Mouse (Mus musculus) retina, adult 2 months (tissue): Measurements from ENCODE around the gene Hs6st1.
A peak's percentile ranks its signal among the peaks of the same experiment; 100 is the strongest.

Experiments
- DNase-seq: peaks from one replicate; pipeline ENCODE4 v3.0.0-alpha.2; 2012; ENCODE audit warnings: low read depth, low spot score

The Hs6st1 gene

GRCm38 (mm10) chr1:36064861-36065760 is 3.1 kb upstream of the Hs6st1 start:
- DNase-seq: peak; percentile 68

DNA sequence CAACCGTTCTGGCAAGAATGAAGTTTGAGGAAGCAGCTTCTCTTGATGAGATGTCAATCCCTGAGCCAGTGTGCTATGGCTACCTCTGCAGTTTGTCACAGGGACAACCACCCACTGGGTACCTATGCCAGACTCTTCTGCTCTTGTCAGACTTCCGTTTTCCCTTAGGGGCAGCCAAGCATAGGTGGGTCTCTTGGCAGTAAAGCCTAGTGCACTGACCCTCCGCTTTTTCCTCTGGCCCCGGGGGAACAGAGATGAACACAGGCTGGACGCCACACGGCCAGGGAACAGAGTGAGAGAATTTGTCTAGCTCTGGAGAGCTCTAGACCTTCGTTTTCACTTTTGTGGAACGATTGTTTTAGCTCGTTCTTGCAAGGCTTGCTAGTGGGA is 2.4 kb upstream of the Hs6st1 start:
- no peak for DNase-seq

DNA sequence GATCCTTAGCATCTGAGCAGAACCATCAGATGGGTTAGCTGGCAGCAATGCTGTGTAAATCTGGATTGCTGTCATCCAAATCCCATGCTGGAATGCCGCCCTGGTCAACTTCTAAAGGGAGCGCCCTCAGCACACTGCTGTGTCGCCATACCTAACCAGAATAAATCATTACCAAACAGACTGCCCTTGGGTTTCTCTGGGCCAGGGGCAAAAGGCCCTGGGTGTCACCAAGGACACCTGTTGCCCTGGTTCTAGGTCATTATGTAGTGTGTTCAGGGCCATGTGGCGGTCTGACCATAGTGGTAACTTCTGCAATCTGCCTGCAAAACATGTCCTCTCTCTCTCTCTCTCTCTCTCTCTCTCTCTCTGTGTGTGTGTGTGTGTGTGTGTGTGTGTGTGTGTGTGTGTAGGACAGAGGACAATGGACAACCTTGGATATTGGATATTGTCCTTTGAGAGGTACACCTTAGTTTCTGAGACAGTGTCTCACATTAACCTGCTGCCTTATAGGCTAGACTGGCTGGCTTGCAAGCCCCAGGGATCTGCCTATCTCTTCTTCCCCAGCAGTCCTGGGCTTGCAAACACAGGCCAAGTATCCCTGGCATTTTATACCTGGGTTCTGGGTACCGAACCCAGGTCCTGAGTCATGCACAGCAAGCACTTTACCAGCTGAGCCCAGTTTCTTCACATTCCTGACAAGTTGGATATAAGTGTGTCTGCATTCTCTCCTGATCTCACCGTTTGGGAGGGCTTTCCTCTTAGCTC is 1.8 kb upstream of the Hs6st1 start:
- DNase-seq: no peak

GRCm38 (mm10) chr1:36067201-36067600 is 999 bp upstream of the Hs6st1 start:
- DNase-seq: no peak

DNA sequence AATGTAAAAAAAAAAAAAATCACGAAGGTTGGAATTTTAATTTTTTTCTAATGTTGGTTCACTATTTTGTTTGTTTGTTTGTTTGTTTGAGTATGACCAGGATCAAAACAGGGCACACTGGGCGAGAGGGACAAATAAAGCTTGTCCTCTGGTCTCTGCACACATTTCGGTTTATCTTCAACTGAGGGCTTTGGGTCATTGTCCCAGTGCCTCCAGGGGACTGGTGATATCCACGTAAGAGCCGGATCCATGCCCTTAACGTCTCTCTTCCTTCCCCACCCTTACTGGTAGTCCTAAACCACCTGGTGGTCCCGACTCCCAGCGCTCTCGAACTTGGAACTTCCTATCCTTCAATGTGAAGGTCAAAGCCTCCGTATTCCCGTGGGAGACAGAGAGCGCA is 589 bp upstream of the Hs6st1 start:
- DNase-seq: no peak

GRCm38 (mm10) chr1:36068531-36069120 is 426 bp downstream of the Hs6st1 start:
- DNase-seq: no peak

- DNase-seq: no peak
Measured at GRCm38 (mm10) chr1:36069291-36069771, 1.1 kb downstream of the Hs6st1 start.

GRCm38 (mm10) chr1:36070190-36070589 is 2.0 kb downstream of the Hs6st1 start:
- no peak for DNase-seq

GRCm38 (mm10) chr1:36070740-36071139 is 2.5 kb downstream of the Hs6st1 start:
- DNase-seq: no peak

- no peak for DNase-seq
Measured at GRCm38 (mm10) chr1:36071176-36071575, 3.0 kb downstream of the Hs6st1 start.

DNA sequence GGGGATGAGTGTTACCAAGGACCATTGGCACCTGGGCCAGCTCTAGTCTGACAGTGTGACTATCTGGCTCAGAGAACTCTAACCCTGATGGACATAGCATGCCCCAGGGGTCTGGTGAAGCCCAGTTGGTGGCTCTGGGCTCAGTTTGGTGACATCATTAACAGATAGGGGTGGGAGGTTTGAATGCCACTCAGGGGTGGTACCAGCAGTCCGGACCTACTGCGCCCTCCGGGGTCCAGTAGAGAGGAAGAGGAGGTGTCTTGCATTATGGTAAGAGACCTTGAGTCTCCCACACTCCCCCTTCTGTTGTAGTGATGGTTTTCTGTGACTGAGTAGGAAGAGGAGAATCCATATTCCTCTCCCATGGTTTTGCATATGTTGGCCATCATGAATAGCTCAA is 3.4 kb downstream of the Hs6st1 start:
- no peak for DNase-seq

- DNase-seq: no peak
Measured at GRCm38 (mm10) chr1:36072588-36073556, 4.7 kb downstream of the Hs6st1 start.

- no peak for DNase-seq
Measured at GRCm38 (mm10) chr1:36073566-36073965, 5.4 kb downstream of the Hs6st1 start.

DNA sequence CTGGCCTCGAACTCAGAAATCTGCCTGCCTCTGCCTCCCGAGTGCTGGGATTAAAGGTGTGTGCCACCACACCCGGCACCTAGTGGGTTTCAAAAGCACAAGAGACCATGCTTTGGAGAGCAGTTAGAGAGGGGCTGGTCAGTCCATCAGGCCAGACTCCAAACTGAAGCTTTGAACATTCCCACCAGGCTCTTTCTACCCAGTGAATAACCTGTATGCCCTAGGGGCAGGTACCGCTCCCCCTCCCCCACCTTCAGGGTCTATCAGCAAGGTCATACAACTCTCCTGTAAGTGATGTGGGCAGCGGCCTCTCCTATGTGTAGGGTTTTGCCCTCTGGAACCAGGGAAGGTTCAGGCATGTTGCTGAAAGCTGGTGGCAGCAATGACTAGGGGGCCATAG is 6.0 kb downstream of the Hs6st1 start:
- no peak for DNase-seq

- DNase-seq: no peak
Measured at GRCm38 (mm10) chr1:36074968-36075367, 6.8 kb downstream of the Hs6st1 start.

DNA sequence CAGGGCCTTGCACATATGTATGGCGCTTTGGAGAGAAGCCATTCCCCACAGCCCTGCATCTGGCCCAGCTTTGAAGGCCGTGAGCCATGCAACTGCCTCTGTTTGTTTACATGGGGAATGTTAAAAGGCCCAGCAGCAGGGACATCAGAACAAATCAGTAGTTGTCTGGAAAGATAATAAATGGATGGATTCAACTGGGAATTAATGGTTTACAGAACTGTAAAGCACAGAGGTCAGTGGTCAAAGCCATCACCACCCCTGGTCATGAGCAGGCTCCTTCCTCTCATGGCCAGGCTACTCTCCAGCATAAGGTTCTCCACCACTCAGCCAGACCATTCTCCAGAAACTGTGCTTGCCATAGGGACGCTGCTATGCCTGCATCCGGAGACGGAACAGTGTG is 7.5 kb downstream of the Hs6st1 start:
- no peak for DNase-seq

DNA sequence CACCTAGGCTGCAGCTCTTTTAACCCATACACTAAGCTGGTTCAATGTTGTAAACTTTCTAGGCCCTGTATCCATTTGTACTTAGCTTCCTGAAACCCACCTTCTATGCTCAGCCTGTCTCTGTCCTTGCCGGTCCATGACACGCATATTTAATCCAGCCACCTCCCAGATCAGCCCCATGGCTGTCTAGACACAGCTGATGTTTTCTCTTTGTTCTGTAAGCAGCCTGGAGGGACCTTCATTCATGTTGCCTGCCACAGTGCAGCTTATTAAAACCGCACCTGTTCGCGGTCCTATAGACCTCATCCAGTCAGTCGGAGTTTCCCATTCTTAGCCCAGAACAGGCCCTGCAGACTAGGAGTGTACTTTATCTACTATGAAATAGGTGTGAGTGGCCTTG is 8.9 kb downstream of the Hs6st1 start:
- no peak for DNase-seq

DNA sequence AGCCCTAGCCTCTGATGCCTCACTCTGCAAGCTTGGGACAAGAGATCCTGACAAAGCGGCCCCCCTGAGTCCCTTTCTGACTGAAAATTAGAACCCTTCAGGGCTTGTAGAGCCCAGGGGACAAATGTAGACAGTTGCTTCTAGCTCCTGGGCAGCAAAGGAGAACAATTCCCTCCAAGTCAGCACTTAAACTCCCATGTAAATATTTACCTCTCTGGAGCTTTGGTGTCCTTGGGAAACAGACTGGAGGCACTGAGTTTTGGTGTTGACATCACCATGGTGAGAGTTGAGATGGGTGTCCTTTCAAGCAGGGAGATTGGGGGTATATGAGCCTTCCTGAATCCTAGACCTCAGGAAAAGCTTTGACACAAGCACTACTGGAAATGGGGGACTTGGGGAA is 10.1 kb downstream of the Hs6st1 start:
- no peak for DNase-seq

DNA sequence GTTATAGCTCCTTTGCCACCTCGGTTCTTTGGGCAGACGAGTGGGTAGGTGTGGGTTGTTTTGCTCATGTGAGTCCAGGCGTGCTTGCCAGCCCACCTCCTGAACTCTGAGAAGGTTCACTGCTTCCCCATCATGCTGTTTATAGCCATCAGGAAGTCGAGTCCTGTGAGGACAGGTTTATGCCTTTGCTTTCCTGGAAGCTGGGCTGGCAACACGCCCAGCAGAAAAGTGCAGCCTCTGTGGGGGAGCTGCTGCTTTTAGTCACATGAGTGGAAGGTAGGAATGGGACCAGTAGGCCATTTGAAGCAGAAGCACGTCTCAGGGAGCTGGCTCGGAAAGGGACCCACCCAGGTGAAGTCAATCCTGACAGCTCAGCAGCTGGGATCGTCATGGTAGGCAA is 11.5 kb downstream of the Hs6st1 start:
- no peak for DNase-seq

DNA sequence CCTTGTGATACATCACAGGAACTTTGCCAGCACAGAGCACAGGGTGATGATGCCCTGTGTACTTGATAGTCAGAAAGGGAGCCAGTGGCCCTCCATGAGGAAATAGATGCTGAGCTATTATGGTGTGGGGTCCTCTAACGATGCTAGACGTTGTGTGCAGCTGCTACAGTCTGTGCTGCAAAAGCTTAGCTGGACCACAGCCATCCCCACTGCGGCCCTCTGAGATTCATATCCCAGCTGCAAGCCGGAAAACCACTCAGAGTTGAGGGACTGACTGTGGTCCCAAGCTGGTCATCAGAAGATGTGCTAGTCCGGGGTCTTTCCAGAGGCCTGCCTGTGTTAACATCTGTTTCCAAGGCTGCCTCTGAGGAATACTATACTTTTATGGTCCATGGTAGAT is 12.8 kb downstream of the Hs6st1 start:
- DNase-seq: no peak

- DNase-seq: no peak
Measured at GRCm38 (mm10) chr1:36082184-36082583, 14.0 kb downstream of the Hs6st1 start.
